Mouse (Mus musculus) brain, adult 2 months (tissue): Measurements from ENCODE around the gene Mrvi1.

Experiments used
- DNase-seq: peaks from one replicate; pipeline ENCODE4 v3.0.0; 2011; ENCODE audit warnings: low read depth, low spot score

Gene Mrvi1

DNA sequence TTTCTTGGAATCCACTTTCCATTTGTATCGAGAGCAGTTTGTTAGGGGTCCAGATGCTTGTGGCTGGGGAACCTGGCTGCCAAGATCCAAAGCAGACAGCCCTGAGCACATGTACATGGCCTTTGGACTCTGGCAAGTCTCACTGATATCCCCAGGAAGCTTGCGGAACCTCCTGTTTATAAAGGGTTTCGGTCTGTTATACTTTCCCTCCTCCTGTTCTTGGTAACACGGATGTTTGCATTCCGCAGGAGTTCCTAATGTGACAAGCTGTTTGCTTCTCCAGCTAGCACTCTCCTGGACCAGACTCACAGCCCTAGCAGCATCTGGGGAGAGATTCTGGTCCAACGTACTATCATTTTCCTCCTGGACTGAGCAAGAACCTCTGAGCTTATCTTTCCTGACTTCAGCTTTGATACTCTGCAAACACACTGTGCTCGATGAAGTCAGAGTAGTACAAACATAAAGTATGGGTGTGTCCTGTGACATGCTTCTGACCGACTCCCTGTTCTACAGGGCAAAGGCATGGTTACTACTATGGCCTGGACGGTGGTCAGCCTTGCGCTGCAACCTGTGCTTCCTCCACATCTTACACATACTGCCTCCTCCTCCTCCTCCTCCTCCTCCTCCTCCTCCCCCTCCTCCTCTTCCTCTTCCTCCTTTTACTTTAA lies 88.2 kb downstream of the Mrvi1 start:
- no peak for DNase-seq

DNA sequence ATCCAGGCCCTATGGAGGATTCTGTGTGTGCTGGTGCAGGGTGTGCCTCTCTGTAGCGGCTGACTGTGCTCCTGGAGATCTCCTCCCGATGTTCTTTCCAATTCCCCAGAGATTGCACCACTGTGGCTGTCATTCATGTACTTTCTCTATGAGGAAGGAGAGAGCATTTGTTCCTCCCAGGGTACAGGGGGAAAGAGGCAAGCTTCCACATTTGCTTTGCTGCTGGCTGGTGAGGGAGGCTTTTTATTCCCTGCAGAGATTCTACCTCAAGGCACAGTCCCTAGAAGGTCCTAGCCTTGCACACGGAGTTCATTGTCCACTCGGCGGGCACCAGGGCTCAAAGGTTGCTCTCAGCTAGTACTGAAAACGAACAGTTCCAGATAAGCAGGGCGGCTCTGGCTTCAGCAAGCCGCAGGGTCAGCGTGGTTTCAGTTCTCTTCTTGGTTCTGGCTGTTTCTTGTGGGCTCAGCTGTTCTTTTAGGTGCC lies 90.7 kb downstream of the Mrvi1 start:
- DNase-seq, result peak; percentile 19

DNA sequence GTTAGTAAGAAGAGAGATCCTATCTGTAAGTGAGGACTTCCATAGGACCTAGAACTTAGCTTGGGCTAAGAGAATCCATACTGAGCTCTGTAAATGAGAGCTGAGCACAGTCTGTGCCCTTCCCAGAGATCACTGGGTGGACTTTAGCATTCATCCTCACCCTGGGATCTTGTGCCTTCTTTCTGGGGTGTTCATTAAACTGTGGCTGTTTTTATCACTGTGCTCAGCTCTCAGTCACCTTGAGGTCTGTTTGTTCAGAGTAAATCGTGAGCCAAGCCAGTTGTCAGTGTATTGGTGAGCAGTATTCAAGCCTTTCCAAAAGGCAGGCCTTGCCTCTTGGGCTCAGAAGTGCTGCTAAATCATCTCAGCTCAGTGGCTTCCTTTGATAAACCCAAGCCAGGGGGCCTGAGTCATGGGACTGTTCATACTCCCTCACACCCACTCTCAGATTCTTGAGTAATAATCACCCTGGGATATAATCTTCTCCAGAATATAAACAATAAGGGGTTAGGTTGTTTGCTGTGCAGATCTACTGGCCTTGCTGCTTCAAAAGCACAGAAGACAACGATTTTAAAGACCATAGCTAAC lies 100.4 kb downstream of the Mrvi1 start:
- peak; percentile 15 for DNase-seq

DNA sequence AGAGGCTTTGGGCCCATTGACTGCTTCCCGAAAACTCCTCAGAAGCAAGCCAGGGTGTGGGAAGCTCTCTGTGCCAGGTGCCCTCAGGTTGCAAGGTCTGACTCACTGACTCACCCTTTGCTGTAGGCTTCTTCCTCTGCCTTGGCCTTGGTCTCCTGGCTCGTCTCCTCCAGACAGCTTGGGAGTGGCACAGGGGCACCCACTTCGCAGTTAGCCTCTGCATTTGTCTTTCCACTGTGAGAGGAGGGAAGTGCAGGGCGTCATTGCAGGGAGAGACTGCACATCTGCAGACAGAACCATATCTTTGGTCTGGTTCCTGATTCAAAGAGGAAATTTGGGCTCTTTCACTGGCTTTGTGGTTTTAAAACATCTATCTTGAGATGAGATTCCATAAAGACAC lies 104.2 kb downstream of the Mrvi1 start:
- DNase-seq, result no peak

DNA sequence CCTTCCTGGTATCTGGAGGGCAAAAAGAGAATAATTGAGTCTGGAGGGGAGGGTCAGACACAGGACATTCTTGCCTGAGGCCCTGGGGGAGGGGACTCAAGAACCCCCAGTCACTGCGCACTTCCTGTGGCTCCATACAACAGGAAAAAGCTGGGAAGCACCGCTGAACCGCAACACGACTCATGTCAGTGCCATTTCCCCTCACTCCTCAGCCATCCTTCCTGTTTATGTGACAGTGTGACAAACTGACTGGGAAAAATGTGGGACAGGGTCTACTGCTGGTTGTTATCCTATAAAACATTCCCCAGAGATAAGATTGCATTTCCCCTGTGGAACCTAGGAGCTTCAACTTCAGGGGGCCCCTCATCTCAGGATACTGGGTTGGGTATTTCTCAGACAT lies 105.3 kb downstream of the Mrvi1 start:
- DNase-seq, result no peak

DNA sequence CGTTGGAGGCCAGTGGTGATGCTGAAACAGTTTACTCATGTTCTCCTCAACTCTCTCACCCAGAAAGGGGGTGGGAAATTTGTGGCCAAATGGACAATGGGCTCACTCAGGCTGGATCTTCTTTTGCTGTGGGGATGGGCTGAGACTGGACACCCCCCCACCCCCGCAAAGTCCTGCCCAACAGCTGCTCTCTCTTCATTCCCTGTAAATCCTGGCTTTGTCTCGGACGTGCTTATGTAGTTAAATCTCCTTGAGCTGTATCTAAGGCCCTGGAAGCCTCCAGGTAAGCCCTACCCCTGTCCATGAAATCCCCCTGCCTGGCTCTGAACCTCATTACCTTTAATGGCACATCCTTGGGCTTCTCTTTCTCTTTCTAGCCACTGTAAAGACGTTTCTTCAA lies 113.5 kb downstream of the Mrvi1 start:
- no peak for DNase-seq

DNA sequence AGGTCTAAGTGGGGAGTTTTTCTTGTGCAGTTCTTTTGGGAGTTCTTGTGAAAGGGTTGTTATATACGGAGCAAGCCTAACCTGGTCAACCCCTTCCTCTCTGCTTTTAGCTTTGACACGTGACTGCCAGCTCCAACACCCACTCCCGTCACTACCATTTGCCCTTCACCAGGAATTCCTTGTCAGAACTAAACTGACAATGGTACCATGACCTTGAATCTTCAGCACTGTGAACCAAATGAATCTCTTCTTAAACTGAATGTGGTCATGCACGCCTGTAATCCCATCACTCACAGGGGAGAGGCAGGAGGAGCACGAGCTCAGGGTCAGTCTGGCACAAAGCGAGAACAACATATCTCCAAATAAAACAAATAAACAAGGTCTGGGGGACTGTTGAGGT lies 115.1 kb downstream of the Mrvi1 start:
- no peak for DNase-seq

DNA sequence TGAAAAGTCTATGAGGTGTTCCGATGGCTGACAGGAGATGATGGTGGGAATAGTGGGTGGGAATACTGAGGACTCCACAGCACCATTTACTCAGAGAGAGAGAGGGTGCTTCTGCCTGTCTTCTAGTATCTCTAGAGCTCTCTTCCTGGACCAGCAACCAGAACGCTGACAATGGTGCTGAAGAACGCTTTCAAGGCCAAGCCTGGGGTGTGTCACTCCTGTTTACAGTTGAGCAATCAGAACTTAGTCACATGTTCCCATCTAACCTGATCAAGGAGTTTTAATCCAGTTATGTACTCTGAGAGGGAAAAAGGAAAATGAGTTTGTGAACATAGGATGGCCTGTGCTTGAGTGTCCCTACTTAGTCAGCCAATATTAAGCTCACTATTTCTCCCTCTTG lies 116.2 kb downstream of the Mrvi1 start:
- no peak for DNase-seq

DNA sequence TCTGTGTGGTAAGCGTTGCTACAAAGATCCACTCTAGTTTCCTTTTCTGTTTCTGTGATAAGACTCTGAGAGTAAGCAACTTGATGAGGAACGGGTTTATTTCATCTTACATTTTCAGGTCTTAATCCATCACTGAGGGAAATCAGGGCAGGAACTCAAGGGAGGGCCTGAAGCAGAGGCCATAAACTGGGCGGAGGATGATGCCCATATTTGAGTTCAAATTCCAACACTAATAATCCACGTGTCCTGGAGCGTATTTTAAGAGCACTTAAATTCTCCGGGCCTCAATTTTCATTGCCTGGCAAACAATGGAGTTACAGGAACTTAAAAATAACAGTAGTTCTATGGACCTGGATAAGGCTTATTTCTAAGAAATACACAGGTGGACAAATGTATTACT lies 116.7 kb downstream of the Mrvi1 start:
- no peak for DNase-seq

DNA sequence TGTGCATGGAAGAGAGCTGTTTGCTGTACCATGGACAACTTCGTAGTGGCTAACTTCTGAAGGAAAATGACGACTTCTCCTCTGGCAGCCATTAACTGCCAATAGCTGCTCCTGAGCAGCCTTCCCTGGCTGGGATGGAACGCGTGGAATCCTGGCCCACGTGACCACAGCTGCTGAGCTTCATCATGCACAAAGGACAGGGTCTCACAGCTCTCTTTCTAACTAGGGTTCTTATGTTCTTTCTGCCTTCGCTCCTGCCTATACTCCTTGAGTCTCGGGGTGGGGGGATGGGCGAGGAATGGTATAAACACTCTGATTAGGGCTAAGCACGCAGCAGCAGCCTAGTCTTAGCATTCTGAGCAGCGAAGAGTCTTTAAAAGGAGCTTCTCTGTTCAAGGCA lies 117.2 kb downstream of the Mrvi1 start:
- no peak for DNase-seq

DNA sequence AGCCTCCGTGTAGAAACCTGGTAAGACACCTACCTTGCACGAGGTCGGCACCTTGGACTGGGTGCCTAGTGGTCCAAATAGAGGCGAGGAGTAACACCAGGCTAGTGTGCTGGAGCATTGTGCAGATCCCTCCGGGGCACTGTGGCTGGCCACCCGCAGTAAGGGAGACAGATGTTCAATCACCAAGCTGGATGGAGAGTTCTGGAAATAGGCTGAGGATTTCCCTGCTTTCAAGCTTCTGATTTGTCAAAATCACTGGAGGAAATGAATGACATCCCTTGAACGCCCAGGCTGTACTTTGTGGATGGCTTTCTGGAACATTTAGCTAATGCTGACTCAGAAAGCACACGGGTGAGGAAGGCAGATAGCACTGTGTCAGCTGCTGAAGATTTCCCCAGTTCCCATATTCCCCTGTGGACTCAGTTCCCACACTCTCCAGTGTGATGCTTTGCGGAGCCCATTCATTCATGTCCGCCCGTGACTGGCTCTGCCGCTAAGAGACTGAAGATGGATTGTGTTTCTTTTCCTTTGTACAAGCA lies 119.4 kb downstream of the Mrvi1 start, which contains the start of gene Lyve1:
TSS of gene Lyve1 (minus strand) at position 489 of the 539 bp plus-strand sequence.
- no peak for DNase-seq

DNA sequence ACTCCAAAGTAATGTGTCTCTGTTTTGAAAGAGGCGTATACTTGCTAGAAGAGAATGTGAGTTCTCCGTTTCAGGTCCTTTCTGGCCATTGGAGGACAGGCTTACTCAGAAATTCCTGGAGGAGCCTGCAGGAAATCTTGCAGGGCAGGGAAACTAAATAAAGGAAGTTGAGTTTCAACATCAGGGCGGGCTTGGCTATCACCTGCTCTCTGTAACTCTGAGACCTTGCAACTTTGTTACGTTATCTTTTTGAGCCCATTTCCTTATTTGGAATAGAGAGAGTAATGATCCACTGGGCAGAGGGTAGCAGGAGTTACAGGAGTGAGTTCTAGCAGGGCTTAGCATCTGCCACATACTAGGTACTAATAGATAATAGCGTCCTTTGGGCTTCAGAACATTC lies 122.1 kb downstream of the Mrvi1 start:
- no peak for DNase-seq

DNA sequence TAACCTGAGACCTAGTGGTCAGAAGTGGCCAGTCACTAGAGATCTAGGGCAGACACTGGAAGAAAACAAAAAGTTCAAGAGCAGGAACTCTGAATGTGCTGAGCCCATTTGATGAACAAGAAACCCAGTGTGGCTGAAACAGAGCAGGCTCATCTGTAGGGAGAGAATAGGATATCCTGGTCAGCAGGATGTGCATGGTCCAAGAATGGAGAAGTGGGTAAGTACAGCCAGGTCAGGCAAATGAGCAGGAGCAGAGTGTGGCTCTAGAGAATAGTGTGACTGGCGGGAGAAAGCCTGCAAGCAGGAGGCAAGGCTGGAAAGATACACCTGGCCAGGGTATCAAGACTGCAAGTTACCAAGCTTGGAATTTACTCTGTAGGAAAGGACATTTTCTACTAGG lies 126.7 kb downstream of the Mrvi1 start:
- no peak for DNase-seq

DNA sequence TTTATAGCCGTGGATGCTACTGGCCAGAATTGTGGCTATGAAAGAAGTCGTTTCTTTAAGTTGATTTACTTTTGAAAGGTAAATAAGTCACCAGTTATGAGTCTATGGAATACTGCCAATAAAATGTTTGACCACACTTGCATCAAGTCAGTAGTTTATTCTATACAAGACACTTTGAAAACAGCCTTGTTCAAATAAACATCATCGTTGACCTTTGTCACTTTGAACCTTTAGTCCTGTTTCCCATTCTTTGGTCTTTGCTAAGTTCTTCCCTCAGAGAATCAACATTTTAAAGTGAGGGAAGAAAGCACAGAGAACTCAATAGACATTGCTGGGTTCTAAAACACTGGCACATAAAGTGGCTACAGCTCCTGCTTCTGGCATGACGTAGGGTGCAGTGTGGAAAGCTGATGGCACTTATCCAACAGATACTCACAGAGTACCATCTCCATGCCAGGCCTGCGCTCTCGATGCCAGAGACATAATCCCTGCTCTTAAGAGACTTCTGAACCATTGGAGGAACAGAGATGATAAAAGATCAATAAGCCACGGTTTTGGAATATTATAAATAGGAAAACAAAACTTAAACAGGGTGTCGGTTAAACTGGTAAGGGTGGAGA lies 127.2 kb downstream of the Mrvi1 start:
- peak; percentile 57 for DNase-seq

DNA sequence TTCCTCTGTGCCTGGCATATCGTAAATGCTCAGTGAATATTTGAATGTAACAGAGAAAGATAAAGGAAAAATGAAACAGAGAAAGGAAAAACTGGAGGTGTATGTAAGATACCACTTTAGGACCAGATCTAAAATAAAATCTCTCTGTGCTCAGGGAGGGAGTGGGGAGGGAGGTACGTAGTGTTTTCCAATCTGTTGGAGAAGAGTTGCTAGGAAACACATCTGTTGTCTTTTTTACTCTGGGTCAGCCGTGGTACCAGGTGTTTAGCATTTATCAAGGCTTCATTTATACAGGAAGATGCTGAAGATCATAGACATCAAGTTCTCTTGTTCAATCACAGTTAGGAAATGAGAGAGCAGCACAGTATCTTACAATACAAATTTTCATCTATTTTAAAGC lies 127.7 kb downstream of the Mrvi1 start:
- DNase-seq, result peak; percentile 74

DNA sequence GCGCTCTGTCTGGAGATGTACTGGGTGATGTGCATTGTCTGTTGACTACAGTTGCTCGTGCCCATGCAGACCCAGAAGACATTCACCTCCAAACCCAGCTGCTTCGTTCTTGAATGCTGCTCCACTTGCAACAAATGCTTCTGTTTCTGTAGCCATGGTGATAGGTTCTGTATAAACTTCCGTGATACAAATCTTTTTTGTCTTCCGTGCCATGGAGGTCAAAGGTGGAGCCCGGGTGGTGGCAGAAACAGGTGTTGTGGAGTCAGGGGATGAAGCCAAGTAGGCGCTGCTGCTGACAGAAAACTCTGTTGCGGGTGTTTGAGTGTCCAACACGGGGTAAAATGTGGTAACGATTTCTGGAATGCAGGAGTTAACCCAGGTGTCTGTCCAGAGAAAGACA lies 128.7 kb downstream of the Mrvi1 start:
- DNase-seq, result no peak

DNA sequence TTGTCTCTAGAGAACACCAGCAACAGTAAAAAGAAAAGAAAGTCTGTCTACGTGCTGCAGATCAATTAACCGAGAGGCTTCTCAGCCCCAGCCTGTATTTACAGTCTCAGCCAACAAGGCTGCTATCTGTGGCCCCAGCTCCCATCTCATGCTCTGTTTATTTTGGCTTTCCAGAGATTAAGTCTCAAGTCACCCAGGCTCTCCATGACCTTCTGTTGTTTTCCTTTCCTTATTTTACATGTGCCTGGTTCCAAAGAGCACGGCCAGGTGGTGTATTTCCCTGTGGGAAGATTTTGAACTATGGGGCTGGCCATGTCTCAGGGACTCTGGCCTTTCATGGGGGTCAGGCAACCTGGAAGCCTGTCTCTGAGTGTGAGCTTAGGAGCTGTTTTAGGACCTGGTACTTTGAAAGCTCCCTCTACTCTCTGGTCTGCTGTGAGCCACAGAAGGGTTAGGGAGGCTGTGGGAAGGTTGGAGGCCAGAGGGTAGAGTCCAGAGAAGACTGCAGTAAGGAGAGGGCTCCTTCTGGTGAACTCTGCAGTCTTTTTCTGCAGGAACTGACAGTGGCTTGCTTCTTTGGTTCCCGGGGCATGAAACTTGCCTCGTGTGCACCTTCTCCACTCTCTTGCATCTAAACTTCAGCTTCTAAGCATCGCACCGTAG lies 130.6 kb downstream of the Mrvi1 start:
- DNase-seq, result no peak

DNA sequence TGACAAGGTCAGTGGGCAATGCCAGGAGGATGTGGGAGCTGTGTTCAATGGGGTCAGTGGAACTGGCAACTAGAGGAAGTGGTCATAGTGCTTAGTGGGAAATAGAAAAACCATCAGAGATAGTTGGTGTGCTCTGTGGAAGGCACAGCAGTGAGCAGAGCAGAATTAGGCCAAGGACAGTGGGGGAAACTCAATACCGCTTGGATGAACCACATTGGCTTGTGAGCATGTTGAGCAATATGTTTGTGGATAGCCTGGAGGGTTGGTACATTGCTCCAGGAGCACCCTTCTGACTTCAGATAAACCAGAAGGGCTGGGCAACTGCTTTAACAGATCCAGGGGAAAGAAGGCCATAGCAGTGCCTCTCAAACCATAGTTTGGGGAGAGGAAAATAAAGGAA lies 133.9 kb downstream of the Mrvi1 start:
- DNase-seq, result no peak

DNA sequence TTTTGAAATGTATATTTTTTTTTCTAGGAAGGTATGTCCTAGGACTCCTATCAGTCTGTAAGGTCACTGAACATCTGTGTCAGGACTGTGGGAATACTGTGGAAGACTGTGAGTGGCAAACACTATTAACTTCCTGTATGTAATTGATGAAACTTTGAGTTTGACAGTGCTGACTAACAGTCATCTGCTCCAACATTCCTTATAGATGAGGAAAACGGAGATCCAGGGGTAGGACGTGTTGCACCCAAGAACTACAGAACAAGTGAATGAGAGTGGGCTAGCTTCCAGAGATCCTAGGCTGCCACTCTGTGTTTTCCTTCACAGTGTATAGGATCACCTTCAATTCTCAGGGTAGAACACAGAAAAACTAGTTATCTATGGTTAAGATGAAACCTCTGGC lies 134.9 kb downstream of the Mrvi1 start:
- DNase-seq, result no peak

DNA sequence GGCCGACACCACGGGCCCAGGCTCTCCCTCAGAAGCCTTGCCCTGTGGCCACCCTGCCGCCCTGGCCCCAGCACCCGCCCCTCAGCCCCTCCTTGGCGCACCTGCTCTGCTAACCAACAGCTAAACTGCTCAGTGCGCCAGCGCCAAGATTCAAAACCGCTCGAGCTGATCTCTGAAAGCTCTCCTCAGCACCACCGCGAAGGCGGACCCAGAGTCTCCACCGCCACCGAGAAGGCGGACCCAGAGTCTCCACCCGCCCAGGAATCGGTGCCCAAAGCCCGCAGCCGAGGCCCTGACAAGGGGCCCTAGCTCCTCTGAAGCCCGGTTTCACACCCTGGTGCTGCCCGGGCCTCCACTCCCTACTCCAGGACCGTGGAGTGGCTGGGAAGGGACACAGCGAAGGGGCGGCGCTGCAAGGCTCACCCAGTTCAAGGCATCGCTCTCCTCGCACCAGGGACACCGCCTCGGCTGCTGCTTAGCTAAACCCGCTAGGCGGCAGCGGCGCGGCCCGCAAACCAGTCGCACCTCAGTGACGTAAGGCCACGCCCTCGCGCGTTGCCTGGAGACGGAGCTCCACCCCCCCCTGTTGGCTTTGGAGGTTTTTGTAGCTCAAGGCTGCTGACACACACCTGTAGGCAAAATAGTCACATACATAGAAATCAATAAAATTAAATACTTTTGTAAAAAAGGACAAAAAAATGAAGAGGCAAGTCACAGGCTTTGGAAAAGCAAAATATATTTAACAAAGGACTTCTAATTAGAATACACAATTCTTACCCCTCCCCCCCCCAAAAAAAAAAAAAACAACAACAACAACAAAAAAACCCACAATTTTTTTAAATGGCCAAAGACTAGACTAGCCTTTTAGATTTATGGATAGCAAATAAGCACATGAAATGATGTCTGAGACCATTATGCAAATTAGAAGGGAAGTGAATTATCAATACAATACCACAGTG lies 138.1 kb downstream of the Mrvi1 start, which contains the start of gene Rnf141:
TSS of gene Rnf141 (minus strand) at position 542 of the 959 bp plus-strand sequence.
- peak; percentile 98 for DNase-seq

DNA sequence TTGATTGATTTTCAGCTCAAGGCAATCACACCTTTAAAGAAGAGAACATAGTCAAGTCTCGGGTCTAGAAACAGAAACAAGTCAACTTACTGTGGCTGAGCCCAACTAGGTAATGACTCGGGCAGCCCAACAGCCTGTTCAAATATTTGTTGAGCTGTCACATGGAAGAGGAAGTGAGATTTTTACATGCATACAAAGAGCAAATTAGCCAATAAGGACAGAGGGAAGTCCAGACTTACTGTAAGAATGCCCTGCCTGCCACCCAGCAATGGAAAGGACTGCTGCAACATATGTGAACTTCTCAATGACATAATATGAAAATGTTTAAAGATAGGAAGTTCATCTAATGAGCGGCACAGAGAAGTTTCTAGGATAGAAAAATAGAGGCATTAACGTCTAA lies 141.9 kb downstream of the Mrvi1 start:
- no peak for DNase-seq
